Mouse (Mus musculus): ENCODE data around the gene Sept12.

The Sept12 gene

GRCm38 (mm10) chr16:4974521-4974920 lies 23.1 kb downstream of the Sept12 start:
- no peak for DNase-seq (ENCODE audit: low spot score)

GRCm38 (mm10) chr16:4971626-4972025 lies 26.0 kb downstream of the Sept12 start:
- DNase-seq (ENCODE audit: low spot score) = no peak

- DNase-seq (ENCODE audit: low spot score) = no peak
These were observed 28.4 kb downstream of the Sept12 start for GRCm38 (mm10) chr16:4969055-4969843.

- DNase-seq (ENCODE audit: low spot score) = no peak
These were observed 29.2 kb downstream of the Sept12 start for GRCm38 (mm10) chr16:4968426-4968825.

- no peak for DNase-seq (ENCODE audit: low spot score)
These were observed 32.1 kb downstream of the Sept12 start for GRCm38 (mm10) chr16:4965392-4966129.

GRCm38 (mm10) chr16:4964731-4965391 lies 32.8 kb downstream of the Sept12 start:
- no peak for DNase-seq (ENCODE audit: low spot score)

- peak; percentile 94 for DNase-seq (ENCODE audit: low spot score)
These were observed 33.6 kb downstream of the Sept12 start, which contains the start of gene Anks3 for GRCm38 (mm10) chr16:4963797-4964709. TSS of gene Anks3 (minus strand) at chr16:4964205.

- no peak for DNase-seq (ENCODE audit: low spot score)
These were observed 34.3 kb downstream of the Sept12 start for GRCm38 (mm10) chr16:4963346-4963745.

GRCm38 (mm10) chr16:4960260-4960659 lies 37.4 kb downstream of the Sept12 start:
- DNase-seq (ENCODE audit: low spot score) = no peak

GRCm38 (mm10) chr16:4957446-4957845 lies 40.2 kb downstream of the Sept12 start:
- no peak for DNase-seq (ENCODE audit: low spot score)

GRCm38 (mm10) chr16:4956609-4957008 lies 41.0 kb downstream of the Sept12 start:
- no peak for DNase-seq (ENCODE audit: low spot score)

GRCm38 (mm10) chr16:4947378-4947777 lies 50.3 kb downstream of the Sept12 start:
- DNase-seq (ENCODE audit: low spot score) = no peak

GRCm38 (mm10) chr16:4946155-4946554 lies 51.5 kb downstream of the Sept12 start:
- no peak for DNase-seq (ENCODE audit: low spot score)

- no peak for DNase-seq (ENCODE audit: low spot score)
These were observed 52.2 kb downstream of the Sept12 start for GRCm38 (mm10) chr16:4945415-4945814.

GRCm38 (mm10) chr16:4943431-4943830 lies 54.2 kb downstream of the Sept12 start:
- no peak for DNase-seq (ENCODE audit: low spot score)

GRCm38 (mm10) chr16:4942868-4943267 lies 54.8 kb downstream of the Sept12 start:
- no peak for DNase-seq (ENCODE audit: low spot score)

- DNase-seq (ENCODE audit: low spot score) = no peak
These were observed 56.6 kb downstream of the Sept12 start for GRCm38 (mm10) chr16:4941016-4941415.

- no peak for DNase-seq (ENCODE audit: low spot score)
These were observed 57.3 kb downstream of the Sept12 start for GRCm38 (mm10) chr16:4940311-4940850.

- no peak for DNase-seq (ENCODE audit: low spot score)
These were observed 58.2 kb downstream of the Sept12 start for GRCm38 (mm10) chr16:4939412-4939811.

- peak; percentile 95 for DNase-seq (ENCODE audit: low spot score)
These were observed 58.7 kb downstream of the Sept12 start for GRCm38 (mm10) chr16:4938989-4939388.

- no peak for DNase-seq (ENCODE audit: low spot score)
These were observed 59.2 kb downstream of the Sept12 start, which contains the start of gene Nudt16l1 for GRCm38 (mm10) chr16:4938461-4938860. TSS of gene Nudt16l1 (plus strand) at chr16:4938761.

Data from urinary bladder, postnatal 25 days (tissue).